Mouse (Mus musculus) bone marrow macrophage, adult 2 months (primary cell): Measurements from ENCODE around the gene Slc38a8. TPM values are rescaled to one million over a fixed set of nuclear protein-coding genes. Genes with fewer than 3 reads are reported as not detected.

Experiments used
- H3K27ac ChIP-seq: 2 replicates; pipeline ENCODE4 v1.5.1; 2012; ENCODE audit warnings: low read depth, low read length; ENCODE audit not compliant: insufficient read depth
- H3K4me1 ChIP-seq: 2 replicates; pipeline ENCODE4 v1.6.1; 2012; ENCODE audit warnings: low read length; ENCODE audit not compliant: control insufficient read depth, insufficient read depth
- H3K4me3 ChIP-seq: 2 replicates; pipeline ENCODE4 v1.5.1; 2012; ENCODE audit warnings: mild to moderate bottlenecking, low read length, moderate library complexity; ENCODE audit not compliant: insufficient read depth
- CTCF ChIP-seq: IDR thresholded peaks from 2 replicates; pipeline ENCODE4 v1.5.1; 2012; ENCODE audit warnings: low read depth, mild to moderate bottlenecking, low read length, moderate library complexity
- POLR2A ChIP-seq: IDR thresholded peaks from 2 replicates; pipeline ENCODE4 v1.6.1; 2012; ENCODE audit warnings: mild to moderate bottlenecking, low read depth, low read length, borderline replicate concordance
- polyA plus RNA-seq: library from polyadenylated mRNA; stranded (reverse); fragments of >200 nt; gene quantifications from 2 replicates; pipeline ENCODE4 v1.2.4, GENCODE M21; 2012; ENCODE audit not compliant: missing spikeins, insufficient read depth, insufficient read length

The Slc38a8 gene
- polyA plus RNA-seq, 1 experiment: not detected

GRCm38 (mm10) chr8:119516674-119517073, 15.2 kb upstream of the Slc38a8 start:
- H3K4me3 ChIP-seq: no peak overlapping the region
- H3K27ac ChIP-seq: no peak overlapping the region
- H3K4me1 ChIP-seq: no peaks in the 10 kb centered on the region
- TF ChIP-seq POLR2A (no peak), CTCF (no peak)

GRCm38 (mm10) chr8:119515767-119516166, 14.3 kb upstream of the Slc38a8 start:
- Histone ChIP-seq H3K4me3 (no peak overlapping the region), H3K27ac (no peak overlapping the region), H3K4me1 (no peaks in the 10 kb centered on the region)
- TF ChIP-seq CTCF: no peak
- no peak for TF ChIP-seq POLR2A

- no peaks in the 10 kb centered on the region for H3K4me1 ChIP-seq
- no peak for TF ChIP-seq CTCF
- no peak for TF ChIP-seq POLR2A
- H3K4me3 ChIP-seq: no peak overlapping the region
- no peak overlapping the region for H3K27ac ChIP-seq
Measured at GRCm38 (mm10) chr8:119514940-119515339, 13.4 kb upstream of the Slc38a8 start.

- Histone ChIP-seq H3K4me3 (no peak overlapping the region), H3K27ac (no peak overlapping the region), H3K4me1 (no peaks in the 10 kb centered on the region)
- TF ChIP-seq CTCF (no peak), POLR2A (no peak)
Measured at GRCm38 (mm10) chr8:119513405-119513804, 11.9 kb upstream of the Slc38a8 start.

GRCm38 (mm10) chr8:119511722-119512121, 10.2 kb upstream of the Slc38a8 start:
- no peak for TF ChIP-seq CTCF
- TF ChIP-seq POLR2A: no peak
- Histone ChIP-seq H3K4me1 (no peaks in the 10 kb centered on the region), H3K27ac (no peak overlapping the region), H3K4me3 (no peak overlapping the region)

- no peak overlapping the region for H3K4me3 ChIP-seq
- H3K27ac ChIP-seq: no peak overlapping the region
- TF ChIP-seq POLR2A (no peak), CTCF (no peak)
- H3K4me1 ChIP-seq: no peaks in the 10 kb centered on the region
Measured at GRCm38 (mm10) chr8:119510471-119510870, 9.0 kb upstream of the Slc38a8 start.

- no peak overlapping the region for H3K27ac ChIP-seq
- no peak overlapping the region for H3K4me3 ChIP-seq
- H3K4me1 ChIP-seq: no peaks in the 10 kb centered on the region
- TF ChIP-seq CTCF: no peak
Measured at GRCm38 (mm10) chr8:119506106-119506505, 4.6 kb upstream of the Slc38a8 start.

- no peak for TF ChIP-seq CTCF
- TF ChIP-seq POLR2A: no peak
- H3K4me1 ChIP-seq: no peaks in the 10 kb centered on the region
- H3K4me3 ChIP-seq: no peak overlapping the region
- no peak overlapping the region for H3K27ac ChIP-seq
Measured at GRCm38 (mm10) chr8:119505488-119505887, 4.0 kb upstream of the Slc38a8 start.

- no peaks in the 10 kb centered on the region for H3K4me1 ChIP-seq
- TF ChIP-seq CTCF: no peak
- no peak for TF ChIP-seq POLR2A
- H3K27ac ChIP-seq: no peak overlapping the region
- H3K4me3 ChIP-seq: no peak overlapping the region
Measured at GRCm38 (mm10) chr8:119503191-119503767, 1.8 kb upstream of the Slc38a8 start.

GRCm38 (mm10) chr8:119502111-119502510, 613 bp upstream of the Slc38a8 start:
- Histone ChIP-seq H3K27ac (no peak overlapping the region), H3K4me1 (no peaks in the 10 kb centered on the region), H3K4me3 (no peak overlapping the region)
- TF ChIP-seq POLR2A: no peak
- no peak for TF ChIP-seq CTCF

- no peak overlapping the region for H3K4me3 ChIP-seq
- TF ChIP-seq CTCF (no peak), POLR2A (no peak)
- H3K4me1 ChIP-seq: no peaks in the 10 kb centered on the region
- H3K27ac ChIP-seq: no peak overlapping the region
Measured at GRCm38 (mm10) chr8:119499836-119500235, 1.7 kb downstream of the Slc38a8 start.
